Mouse (Mus musculus): ENCODE results near the gene Ctdspl.

The Ctdspl gene

GRCm38 (mm10) chr9:119060701-119061100, 134.4 kb downstream of the Ctdspl start:
- in situ Hi-C loops (cut with MboI): no loop called here

- in situ Hi-C loops (cut with MboI): no loop called here
Observed at GRCm38 (mm10) chr9:119063036-119063644, 136.9 kb downstream of the Ctdspl start.

GRCm38 (mm10) chr9:119064296-119064695, 138.0 kb downstream of the Ctdspl start:
- in situ Hi-C loops (cut with MboI): no loop called here

- in situ Hi-C loops (cut with MboI): no loop called here
Observed at GRCm38 (mm10) chr9:119067601-119068000, 141.3 kb downstream of the Ctdspl start.

GRCm38 (mm10) chr9:119068266-119068665, 142.0 kb downstream of the Ctdspl start:
- in situ Hi-C loops (cut with MboI): no loop called here

- in situ Hi-C loops (cut with MboI): no loop called here
Observed at GRCm38 (mm10) chr9:119070173-119070825, 144.0 kb downstream of the Ctdspl start.

- in situ Hi-C loops (cut with MboI): no loop called here
Observed at GRCm38 (mm10) chr9:119071786-119072185, 145.5 kb downstream of the Ctdspl start.

GRCm38 (mm10) chr9:119073184-119073895, 147.1 kb downstream of the Ctdspl start:
- in situ Hi-C loops (cut with MboI): no loop called here

GRCm38 (mm10) chr9:119075685-119076084, 149.4 kb downstream of the Ctdspl start:
- in situ Hi-C loops (cut with MboI): no loop called here

- in situ Hi-C loops (cut with MboI): no loop called here
Observed at GRCm38 (mm10) chr9:119080040-119080675, 153.9 kb downstream of the Ctdspl start.

- in situ Hi-C loops (cut with MboI): no loop called here
Observed at GRCm38 (mm10) chr9:119082039-119082438, 155.8 kb downstream of the Ctdspl start.

- in situ Hi-C loops (cut with MboI): no loop called here
Observed at GRCm38 (mm10) chr9:119082656-119083430, 156.6 kb downstream of the Ctdspl start.

GRCm38 (mm10) chr9:119083966-119084365, 157.7 kb downstream of the Ctdspl start:
- in situ Hi-C loops (cut with MboI): no loop called here

- in situ Hi-C loops (cut with MboI): no loop called here
Observed at GRCm38 (mm10) chr9:119086451-119086850, 160.2 kb downstream of the Ctdspl start.

GRCm38 (mm10) chr9:119087309-119087708, 161.1 kb downstream of the Ctdspl start:
- in situ Hi-C loops (cut with MboI): no loop called here

- in situ Hi-C loops (cut with MboI): no loop called here
Observed at GRCm38 (mm10) chr9:119088148-119088801, 162.0 kb downstream of the Ctdspl start.

GRCm38 (mm10) chr9:119089437-119089836, 163.2 kb downstream of the Ctdspl start:
- in situ Hi-C loops (cut with MboI): no loop called here

- in situ Hi-C loops (cut with MboI): no loop called here
Observed at GRCm38 (mm10) chr9:119090462-119090861, 164.2 kb downstream of the Ctdspl start.

GRCm38 (mm10) chr9:119091581-119092310, 165.5 kb downstream of the Ctdspl start:
- in situ Hi-C loops (cut with MboI): no loop called here
